Mouse (Mus musculus): ENCODE results near the gene Sept10.
A peak's percentile ranks its signal among the peaks of the same experiment; 100 is the strongest.

Gene Sept10

DNA sequence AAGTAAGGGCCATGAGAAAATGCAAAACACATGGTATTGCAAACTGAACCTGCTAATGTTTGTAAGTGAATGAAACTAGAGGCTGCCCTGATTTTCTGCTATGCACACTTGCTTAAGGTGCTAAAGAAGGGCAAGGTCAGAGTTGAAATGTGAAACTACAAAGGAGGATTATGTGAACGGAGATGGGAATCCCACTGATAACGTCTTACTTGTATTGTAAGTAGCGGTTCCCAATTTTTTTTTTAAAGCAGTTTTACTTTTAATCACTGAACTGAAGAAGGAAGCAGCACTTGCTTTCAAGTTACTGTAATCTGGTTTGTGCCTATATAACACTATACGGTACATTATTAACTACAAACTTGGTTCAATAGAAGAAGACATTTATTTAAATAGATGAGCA is 2.2 kb upstream of the Sept10 start:
- no peak for DNase-seq

DNA sequence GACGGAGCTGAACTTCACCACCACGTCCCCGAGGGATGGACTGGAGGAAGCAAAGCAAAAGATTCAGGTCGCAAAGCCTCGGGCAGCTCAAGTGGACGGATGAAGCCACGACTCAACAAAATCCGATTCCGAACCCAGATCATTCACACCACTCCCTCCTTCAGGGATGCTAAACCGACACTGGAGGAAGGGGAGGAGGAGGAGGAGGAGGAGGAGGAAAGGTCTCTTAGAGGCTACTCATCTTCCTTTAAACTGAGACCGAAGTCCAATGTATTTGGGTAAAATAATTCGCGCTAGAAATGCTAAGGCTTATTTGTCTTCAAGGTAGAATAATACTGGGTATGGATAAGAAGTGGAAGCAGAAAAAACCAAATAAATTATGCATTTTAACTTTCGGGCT is 1.7 kb upstream of the Sept10 start:
- DNase-seq = no peak

DNA sequence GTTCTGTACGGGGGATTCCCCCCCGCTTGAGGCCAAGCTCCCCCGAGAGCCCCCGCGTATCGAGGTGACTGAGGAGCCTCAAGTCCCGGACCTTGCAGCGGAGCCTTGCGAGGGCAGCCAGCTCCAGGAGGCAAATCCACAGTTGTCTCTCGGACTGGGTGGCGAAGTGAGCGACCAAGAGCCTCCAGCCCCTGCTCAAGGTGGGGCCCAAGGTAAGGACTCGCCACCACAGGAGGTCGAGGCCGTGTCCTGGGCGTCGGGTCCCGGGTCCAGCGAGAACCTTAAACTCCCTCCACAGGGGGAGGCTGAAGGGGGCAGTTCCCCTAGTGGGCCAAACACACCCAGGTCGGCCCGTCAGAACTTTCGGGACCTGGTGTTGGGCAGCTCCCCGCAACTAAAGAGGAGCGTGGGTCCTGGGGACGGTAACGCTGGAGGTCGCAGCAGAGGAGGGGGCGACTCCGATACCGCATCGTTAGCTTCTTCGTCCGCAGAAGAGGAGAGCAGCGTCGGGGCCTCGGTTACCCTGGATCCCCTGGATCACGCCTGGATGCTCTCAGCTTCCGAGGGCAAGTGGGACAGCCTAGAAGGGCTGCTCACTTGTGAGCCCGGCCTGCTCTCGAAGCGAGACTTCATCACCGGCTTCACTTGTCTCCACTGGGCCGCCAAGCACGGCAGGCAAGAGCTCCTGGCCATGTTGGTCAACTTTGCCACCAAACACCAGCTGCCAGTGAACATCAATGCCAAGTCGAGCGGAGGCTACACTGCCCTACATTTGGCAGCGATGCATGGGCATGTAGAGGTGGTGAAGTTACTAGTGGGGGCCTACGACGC is 839 bp upstream of the Sept10 start:
- peak; percentile 31 for DNase-seq

DNA sequence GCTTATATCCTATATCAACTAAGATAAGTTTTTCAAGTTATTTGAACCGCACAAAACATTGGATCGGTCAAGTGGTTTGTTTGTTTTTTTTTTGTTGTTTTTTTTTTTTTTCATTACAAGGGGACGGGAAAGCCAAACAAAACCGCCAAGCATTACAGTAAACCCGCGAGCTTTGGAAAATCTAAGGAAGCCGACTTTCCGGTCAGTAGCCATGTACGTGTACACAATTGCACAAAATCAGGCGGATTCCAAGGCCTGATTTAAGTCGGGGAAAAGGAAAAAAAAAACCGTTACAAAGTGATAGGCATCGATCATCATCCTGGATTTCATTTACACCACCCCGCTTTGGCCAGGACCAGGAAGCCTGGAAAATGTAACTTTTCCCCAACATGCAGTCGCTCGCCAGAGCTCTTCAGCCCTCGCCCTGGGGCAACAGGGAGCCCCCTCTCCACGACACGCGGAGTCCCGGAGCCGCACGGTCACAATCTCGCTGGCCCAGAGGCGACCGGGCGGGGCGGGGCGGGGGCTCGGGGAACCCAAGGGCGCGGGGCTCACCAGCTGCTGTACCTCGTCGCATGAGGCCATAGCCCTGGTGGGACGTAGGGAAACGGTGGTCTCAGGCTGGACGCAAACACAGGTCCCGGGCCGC is 699 bp downstream of the Sept10 start:
- no peak for DNase-seq

DNA sequence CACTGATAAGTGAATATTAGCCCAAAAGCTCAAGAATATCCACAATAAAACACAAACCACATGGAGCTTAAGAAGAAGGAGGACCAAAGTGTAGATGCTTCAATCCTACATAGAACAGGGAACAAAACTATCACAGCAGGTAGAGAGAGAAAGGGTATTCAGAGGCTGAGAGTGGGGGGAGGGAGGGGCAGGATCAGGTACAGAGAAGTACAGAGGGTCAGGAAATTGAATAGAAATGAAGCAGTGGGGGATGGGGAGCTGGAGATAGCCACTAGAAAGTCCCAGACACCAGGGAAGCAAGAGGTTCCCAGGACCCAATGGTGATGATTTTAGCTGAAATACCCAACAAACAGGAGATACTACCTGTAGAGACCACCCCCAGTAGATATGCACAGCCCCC is 21.6 kb downstream of the Sept10 start:
- DNase-seq = no peak

DNA sequence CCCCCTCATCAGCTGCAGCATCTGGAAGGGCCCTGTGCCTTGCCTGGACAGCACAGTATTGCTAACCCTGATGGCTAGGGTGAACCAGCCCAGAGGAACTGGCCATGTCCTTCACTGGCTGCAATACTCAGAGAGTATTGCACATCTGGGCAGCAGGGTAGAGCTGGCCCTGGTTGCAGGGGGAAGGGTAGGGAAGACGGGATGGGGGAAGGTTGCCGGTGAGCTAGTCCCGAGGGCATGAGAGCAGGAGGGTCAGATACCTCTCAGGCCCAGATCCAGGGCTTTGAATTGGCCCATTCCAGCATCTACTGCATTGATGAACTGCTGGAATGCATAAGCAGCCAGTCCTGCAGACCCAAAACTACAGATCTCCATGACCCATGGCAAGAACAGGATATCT is 24.9 kb downstream of the Sept10 start:
- no peak for DNase-seq

DNA sequence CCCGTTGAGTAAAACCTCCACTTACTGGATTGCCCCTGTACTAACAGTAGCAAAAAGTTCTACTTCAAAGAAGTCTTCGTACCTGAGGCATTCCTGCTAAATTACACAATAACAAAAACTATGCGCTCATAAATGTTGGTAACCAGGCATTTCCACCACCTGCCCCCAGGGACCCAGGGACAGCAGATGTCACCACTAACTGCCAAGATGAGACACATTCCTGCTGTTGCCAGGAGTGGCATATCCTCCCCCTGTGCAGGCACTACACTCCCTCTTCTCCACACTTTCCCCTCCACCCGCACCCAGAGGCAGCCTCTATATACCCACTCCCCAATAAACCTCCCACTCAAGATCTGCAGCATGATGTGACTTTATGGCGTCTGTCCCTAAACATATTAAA is 26.8 kb downstream of the Sept10 start:
- DNase-seq = no peak

DNA sequence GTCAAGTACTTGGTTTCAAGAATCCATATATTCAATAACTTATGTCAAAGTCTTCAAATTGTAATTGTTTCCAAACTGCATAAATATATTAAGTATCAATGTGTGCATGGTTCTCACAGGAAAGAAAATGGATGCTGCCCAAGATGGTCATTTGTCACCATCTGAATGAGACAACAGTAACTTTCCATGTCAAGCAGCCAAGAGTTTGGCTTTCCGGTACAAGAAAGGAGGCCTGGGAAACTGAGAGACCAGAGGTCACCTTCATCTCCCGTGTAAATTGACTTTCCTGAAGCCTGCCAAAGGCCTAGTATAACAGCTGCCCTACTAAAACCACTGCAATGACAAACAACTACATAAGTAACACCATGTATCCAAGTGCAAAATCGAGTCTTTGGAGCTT is 39.3 kb downstream of the Sept10 start:
- DNase-seq = no peak

DNA sequence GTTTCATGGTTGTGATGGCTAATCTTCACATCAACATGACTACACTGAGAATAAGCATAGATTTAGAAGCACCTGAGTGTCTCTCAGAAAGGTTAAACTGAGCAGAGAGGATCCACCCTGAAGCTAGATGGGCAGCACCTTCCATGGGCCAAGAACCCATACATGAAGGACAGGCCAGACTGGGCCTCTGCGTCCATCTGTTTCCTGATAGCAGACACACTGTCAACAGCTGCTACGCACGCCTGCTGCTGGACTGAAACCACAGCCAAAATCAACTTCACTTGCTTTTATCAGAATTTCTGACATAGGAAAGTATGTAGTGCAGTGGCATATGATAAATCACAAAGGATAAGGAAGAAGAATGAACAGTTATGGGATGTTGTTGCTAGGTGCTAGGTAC is 42.0 kb downstream of the Sept10 start:
- no peak for DNase-seq

DNA sequence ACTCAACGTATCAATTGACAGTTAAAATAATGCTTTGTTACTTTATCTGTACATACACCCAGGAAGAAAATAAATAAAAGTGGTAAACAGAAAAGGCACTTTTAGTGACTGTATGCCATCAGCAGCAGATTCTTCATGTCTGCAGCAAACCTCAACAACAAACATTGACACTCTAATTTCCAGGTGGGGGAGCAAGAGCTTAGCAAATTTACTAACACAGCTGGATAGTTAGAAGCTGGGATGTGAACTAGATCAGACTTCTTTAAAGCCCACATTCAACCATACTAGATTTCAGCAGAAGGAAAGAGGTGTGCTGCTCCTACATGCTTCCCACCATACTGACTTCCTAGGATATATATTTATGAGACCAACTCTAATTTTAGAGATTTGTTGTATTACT is 49.1 kb downstream of the Sept10 start:
- no peak for DNase-seq

DNA sequence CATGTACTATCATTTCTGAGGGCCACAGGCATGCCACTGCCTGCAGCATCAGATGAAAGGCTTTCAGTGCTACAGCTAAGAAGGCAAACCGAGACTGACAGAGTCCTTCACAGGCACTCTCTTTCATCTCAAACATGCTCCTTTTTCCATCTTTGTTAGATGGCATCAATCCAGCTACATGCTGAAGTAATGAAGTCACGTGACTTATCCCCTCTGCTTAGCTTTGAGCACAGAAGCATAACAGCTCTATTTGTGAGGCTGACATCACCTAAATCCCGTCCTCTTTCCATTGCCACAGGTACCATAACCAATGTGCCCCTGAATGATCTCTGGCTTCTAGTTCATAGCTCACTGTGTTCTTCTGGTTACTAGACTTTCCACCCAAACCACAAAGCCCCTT is 50.6 kb downstream of the Sept10 start:
- no peak for DNase-seq

DNA sequence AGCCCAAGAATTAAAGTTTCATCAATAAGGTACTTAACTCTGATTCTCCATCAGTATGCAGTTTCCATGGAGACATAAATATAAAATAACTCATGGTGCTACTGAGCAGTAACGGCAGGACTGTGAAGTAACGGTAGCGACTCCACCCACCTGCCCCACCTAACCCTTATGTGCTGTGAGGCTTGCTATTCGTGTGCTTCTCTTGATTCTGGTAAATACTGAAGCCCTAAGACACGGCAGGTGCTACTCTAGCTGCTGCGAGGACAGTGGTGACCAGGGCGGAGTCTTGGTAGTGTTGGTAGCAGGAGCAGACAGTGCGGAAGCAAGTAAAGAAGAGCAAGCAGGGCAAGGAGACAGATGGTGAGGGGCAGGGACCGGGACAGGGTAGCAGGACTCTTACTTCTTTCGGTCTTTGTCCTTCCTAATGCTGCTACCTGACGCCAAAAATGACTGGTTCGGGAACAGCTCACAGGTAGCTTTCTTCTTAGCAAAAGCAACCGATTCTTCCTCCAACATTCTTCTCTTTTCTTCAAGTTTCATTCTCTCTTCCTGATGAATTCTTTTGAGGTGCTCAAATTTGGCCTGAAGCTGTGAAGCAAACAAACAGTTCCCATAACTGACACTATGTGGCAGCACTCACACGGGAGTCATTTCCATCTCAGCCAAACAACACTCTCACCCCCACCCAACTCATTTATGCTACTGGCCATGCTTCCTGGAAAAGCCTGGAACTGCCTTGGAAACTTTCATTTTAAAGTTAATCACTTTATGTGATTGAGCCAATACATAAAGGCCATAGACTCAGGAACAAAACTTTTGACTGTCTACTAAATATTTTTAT is 55.3 kb downstream of the Sept10 start:
- peak; percentile 32 for DNase-seq

DNA sequence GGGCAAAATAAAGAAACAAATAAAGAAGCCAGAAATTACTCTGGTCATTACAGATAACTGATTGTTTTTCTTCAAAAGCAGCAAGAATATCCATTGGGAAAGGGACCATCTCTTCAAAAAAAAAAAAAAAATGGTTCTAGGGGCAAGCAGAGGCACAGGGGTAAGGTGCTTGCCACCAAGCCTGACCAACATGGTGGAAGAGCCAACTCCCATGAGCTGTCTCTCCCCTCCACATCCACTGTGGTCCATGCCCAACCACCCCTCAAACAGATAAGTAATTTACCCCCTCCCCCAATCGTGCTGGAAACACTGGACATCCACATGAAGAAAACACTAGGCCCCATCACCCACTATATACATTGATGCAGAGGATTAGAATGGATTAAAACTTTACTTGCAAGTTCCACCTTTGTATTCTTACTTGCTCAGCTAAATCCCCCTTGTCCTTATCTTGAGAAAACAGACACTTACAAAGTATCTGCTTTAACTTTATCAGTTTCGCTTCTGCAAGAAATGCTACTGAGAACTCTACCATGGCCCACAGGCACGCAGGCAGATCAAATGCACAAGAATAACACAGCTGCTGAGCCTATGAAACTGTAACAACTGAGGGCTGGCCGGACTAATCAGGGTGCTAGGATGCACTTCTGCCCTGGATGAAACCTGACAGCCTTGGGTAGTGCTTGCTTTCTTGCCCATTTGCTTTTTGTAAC is 59.3 kb downstream of the Sept10 start:
- DNase-seq = no peak

DNA sequence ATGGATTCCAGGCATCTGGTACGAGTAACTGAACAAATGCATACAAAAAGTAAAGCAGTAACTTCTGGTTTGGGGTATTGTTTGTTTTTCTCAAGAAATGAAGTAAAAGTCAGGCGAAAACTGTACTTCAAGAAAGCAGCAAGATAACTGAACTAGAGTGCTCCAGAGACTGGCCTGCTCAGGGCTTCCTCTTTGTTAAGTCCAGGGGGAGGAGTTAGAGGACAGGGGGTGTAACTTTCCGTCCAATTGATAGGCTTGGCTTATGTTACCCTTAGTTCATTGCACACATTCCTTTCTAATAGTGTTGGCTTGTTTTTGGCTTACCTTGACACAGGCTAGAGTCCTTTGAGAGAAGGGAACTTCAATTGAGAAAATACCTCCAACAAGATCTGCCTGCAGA is 63.0 kb downstream of the Sept10 start:
- DNase-seq = no peak

DNA sequence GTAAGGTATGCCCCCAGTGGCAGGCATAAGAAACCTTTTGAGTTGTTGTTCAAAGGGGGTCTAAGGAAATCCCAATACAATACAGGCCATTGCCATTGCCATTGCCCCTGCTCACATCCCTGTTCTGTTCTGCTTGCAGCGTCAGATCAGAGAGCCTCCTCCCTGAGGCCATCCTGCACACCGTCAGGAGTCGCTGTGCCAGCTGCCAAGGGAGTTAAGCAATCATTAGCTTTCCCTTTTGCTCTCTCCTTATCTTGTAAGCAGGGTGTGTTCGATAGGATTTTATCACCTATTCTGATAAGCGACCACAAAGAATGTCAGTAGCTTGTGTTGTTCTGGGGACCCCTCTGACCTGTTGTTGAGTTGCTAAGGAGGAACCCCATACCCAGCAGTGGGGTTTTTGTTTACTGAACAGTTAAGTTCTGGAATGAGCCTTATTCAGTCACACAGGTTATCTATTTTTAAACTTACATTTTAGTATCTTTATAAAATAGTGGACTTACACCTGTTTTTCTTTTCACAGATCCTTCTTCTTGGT is 69.0 kb downstream of the Sept10 start:
- no peak for DNase-seq

DNA sequence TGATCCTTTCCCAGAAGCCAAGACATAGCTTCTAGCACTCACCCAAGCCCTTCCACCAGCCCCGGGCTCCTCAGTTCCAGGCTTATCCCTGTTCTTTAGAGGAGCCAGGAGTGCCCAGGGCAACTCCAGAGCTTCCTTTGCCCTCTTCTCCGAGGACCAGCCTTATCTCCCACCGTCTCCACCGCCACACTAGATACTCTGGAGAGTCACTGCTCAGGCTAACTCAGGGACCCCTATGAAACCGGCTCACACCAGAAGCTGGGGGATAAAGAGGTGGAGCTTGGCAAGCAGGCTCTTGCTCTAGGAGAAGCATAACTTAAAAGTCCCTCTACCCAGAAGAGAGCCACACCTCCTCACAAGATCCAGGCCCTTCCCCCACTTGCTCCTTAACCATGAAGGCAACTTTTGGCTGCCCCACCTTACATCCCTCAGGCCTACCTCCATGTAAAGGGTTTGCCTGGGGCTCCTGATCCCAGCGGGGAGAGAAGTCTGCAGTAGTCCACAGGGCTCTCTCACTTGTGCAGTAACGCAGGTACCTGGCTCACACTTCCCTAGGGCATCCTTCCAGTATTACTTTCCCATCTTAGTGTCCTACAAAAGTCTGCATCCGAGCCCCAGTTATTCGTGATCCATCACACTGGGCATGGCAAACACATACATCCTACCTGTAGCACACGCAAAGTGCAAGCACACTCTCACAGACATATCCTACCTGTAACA is 70.5 kb downstream of the Sept10 start:
- DNase-seq = no peak

DNA sequence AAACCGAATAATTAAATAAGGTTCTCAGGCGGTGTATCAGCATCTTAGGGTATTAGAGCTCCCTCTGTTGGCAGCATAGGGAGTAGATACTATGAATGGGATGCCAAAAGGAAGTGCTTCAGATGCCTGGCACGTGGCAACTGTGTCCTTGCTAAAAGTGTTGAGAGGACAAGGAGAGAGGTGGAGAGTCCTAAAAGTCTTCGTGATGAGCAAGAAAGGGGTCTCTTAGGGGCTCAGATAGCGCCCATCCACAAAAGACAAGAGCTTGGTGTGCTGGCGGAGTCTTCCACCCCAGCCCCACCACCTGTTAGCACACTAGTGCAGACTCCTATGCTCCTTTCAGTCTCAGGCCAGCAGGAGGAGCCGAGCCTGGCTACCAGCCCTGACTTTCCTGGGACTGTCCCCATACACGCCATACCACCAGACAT is 71.7 kb downstream of the Sept10 start:
- peak; percentile 23 for DNase-seq

DNA sequence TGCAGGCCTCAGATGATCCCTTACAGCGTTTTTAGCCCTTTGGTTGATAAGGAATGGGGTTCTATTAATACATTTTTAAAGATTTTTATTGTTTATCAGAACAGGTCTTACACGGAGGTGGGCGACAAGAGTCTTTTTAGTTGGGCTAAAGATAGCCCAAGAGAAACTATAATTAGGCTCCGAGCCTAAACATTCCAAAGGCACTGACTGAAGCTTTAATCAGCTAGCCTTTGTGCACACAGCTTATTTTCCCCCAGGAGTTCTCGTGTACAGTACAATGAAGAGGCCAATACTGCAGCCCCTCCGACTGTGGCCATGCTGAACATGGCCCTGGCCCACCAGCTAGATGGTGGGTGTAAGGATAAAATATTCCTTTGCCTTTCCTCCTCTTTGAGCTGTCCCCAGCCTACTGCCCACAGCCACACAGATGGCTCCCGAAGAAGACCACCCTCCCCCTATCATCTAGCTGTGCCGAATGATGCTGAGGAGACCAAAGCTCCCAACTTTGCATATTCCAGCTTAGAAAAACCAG is 88.1 kb downstream of the Sept10 start:
- DNase-seq = no peak

DNA sequence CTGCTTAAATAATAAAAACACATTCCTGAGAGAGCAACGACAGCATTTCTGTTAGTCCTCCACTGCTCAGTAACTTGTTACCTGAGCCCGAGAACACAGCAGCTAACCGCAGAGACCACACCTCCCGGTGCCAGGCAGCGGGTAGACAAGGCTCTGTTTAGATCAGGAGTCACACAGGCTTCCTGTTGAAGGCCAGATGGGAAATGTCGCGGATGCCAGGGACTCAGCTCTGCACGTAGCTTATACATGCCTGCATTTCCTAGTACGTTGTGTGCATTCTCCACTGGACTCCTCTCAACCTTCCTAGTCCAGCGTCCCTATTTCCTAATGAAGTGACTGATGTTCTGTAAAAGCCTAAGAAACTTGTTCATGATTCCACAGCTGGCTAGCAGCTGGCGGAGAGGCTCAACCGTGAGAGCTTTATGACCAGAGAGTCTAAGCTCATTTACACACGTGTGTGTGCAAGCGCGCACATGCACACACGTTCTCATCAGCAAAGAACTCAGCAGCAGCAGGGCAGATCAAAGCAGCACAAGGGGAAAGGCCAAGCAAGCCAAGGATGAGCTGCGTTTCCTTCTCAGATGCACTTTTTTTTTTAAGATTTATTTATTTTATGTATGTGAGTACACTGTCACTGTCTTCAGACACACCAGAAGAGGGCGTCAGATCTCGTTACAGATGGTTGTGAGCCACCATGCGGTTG is 89.6 kb downstream of the Sept10 start:
- no peak for DNase-seq

DNA sequence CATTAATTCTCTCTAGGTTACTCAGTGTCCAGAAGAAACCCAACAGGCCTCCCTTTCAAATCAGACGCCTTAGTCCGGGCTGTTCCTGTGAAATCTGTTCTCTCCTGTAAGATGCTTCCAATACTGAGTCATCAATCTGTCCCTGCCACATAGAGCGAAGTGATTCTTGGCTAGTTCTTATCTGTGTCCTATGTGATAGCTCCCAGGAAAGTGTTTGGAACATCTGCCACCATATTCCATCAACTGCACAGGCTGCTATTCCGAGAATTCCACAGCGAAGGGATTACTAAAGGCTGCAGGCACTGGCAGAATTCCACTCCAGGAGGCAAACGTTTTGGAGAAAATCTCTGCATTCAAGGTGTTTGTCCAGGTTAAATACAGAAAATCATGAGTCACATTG is 94.0 kb downstream of the Sept10 start:
- no peak for DNase-seq

DNA sequence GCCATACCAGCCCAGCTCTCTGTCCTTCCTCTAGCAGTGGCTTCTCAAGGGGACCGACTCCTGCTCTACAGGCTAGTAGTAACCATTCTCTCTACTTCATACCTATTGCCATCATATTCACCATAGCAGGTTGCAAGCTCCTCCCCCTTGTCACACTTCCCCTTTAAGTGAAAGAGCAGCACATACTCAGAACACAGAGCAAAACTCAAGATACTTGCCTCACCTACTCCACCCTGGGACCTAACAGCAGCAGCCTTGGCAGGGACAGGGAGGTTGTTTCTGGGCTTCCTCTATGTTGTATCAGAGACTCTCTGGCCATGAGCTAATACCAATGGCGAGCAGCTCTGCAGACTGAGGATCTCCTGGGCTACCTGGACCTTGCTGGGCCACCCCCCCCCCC is 96.2 kb downstream of the Sept10 start:
- DNase-seq = no peak

Measured in right cerebral cortex, postnatal 4 days (tissue).